Mouse (Mus musculus): ENCODE results near the gene Cend1.
"Not testable (repeated sequence)": the region's sequence is repeated elsewhere in the genome, so short reads cannot be mapped to it uniquely, and the experiment has no call there.

Cend1 gene

DNA sequence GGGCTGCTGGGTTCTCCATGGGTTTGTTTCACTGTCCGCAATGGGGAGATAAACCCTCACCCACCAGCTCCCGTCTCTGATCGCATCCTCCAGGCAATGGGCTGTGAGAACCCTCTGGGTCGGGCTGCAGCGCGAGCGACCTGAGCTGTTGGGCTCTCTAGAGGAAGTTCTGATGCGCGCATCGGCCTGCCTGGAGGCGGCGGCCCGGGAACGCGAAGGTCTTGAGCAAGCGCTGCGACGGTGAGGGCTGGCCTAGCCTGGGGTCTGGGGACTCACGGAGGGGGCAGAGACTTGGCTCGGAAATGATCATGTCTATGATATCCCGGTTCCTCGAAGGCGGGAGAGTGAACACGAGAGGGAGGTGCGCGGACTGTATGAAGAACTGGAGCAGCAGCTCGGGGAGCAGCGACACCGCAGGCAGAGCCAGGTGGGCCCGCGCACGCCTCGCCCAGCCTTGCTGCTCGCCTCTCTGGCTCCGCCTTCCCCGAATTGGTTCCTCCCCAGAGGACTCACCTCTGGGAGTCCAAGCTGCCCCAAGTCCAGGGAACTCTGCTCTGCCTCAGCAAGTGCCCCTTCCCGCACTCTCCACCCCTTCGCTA lies 35.4 kb upstream of the Cend1 start:
- DNase-seq (ENCODE audit: low spot score in 2 of 2), result no peak

DNA sequence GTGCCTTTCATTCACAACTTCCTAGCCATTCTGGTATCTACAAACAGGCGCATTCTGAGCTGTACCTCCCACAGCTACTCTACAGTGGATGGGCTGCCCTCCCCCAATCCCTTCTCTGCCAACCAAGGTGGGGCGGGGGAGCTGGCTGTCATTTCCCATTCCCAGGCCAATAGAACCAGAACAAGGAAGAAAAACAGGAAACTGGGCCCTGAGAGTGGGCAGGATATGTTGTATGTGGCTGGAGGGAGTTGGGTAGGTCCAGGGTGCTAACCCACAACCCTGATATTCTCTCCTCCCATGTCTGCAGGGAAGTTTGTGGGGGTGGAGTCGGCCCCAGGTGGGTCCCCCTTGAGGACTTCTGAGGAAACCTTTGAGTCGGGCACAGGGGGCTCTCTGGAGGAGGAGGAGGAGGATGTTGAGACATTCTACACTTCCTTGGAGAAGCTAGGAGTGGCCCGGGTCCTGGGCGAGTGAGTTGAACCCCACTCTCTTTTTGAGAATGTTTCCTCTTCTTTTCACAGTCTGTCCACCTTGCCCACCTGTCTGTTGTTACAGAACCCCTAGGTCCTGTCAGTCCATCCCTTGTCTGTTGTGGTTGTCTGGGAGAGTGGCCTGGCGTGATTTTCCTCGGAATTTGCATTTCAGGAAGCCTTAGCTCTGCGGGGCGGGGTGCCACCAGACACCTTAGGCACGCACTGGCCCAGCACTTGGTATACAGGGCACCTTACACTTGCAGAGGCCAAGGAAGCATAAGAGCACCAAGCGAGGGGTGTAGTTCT lies 34.7 kb upstream of the Cend1 start:
- DNase-seq (ENCODE audit: low spot score in 2 of 2), result no peak

DNA sequence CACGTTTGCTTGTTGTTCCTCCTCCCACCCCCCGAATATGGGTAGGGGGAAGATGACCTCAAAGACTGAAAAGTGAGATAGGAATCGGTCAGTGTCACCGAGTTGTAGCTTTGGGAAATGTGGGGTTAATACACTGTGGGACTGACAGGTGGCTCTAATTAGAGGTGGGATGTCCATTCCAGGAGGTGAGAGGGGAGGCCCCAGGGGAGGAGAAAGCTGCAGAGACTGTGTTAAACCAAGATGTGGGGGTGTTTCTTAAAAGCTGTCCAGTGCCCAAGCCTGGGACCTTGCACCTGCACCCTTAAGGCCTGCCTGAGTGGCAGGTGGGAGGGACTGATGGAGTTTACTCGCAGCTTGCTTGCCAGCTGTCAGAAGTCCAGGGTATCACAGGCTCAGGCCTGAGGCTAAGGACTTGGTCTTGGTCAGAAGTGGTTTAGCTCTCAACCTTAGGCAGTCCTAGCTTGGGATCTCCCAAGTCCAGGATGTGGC lies 33.1 kb upstream of the Cend1 start:
- DNase-seq (ENCODE audit: low spot score in 2 of 2), result no peak

DNA sequence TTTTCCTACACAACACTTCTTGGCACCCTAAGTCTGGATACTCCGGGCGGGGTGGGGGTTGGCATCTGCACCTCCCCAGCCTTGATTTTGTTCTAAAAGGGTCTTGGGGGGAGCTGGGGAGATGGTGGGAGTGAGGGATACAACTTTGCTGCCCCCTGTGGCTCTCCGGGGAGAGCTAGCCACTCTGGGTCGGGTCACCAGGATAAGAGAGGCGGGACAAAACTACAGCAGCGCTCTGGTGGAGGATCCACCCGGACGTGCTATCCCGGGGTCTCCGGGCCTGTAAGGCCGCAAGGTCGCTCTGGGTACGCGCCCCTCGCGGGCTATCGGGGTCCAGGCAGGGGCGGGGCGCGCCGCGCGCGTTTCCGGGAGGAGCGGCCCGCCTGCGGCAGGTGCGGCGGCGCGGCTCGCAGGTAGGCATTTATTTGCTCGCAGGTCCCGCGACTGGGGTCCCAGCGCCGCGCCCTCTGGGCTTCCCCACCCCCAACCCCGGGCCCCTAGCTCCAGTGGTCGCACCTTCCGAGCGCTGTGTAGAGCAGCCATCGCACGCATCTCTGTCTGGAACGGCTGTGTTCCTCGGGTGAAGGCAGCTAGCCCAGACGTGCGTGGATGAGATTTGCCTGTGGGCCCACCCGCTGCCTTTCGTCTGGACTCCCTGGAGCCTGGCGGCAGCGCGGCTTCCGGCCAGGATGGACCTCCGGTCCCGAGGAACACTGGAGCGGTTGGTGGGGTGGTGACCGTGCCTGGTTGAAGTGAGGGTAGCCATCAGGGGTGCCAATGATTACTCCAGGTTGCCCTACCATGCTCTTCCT lies 32.4 kb upstream of the Cend1 start:
- no peak for DNase-seq (ENCODE audit: low spot score in 2 of 2)

DNA sequence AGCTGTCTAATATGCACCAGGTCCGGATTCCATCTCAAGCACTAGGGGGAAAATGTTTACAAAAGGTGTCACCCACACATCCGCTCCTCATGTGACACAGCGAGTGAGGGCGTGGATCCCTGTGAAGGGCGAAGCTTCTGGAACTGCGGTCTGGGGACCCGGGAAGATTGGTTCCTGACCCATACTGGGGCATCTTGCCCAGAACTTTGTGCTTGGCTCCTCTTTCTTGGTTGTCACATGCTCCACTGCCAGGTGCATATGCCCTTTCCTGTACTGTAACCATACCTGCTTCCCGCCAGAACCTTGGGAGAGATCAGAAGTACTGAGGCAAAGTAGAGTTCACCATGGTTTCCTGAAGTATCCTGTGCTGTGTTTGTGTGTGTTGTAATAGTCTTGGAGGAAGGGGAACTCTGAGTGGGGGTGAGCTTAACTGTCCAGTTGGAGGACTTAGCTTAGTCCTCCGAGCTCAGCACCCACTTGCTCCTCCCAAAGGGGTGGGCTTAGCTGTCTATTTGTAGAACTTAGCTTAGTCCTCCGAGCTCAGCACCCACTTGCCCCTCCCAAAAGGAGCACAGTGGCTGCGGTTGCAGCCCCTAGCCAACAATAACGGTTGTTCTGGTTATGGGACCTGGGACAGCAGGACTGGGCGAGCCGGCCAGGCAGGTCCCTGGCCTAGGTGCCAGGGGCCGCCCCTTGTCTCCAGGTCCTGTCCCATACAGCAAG lies 31.3 kb upstream of the Cend1 start, which contains the start of gene Cracr2b:
Cracr2b (plus strand) TSS at position 704 of the 723 bp plus-strand sequence.
- no peak for DNase-seq (ENCODE audit: low spot score in 2 of 2)

DNA sequence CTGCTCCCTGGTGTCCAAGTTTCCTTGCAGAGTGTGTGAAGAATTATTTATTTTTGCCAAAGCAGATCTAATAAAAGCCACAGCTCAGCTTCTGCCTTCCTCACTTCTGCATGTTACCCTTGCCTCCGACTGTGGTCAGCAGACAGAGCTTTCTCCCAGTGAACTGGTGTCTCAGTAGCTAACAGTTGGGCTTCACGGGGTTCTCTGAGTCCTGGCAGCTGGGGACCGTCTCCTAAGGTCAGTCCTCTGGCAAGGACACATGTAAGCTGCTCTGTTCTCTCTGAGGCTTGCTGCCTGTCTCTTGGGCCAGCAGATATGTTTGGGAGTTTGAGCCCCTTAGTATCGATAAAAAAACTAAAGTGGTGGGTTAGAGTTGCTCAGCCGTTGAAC lies 30.7 kb upstream of the Cend1 start:
- DNase-seq (ENCODE audit: low spot score in 2 of 2), result no peak

DNA sequence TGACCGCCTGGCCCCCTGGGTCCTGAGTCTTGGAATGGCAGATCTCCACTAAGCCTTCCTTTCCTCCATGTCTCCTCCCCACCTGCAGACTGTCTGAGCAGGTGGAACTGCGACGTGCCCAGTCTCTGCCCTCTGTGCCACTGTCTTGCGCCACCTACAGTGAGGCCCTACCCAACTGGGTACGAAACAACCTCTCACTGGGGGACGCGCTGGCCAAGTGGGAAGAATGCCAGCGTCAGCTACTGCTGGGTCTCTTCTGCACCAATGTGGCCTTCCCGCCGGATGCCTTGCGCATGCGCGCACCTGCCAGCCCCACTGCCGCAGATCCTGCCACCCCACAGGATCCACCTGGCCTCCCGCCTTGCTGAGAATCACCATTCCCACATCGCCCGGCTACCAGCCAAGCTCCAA lies 30.0 kb upstream of the Cend1 start:
- no peak for DNase-seq (ENCODE audit: low spot score in 2 of 2)

DNA sequence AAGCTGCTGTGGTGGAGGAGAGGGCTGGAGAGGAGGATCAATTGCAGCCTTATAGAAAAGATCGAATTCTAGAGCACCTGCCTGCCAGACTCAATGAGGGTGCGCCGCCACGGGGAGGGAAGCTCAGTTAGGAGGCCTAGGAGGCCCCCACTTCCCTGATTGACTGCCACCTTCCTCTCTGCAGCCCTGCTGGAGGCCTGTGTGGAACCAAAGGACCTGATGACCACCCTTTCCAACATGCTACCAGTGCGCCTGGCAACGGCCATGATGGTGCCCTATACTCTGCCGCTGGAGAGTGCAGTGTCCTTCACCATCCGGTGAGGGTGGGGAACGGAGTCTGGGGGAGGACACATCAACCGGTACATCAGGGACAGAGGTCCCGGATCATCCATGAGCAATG lies 29.4 kb upstream of the Cend1 start:
- no peak for DNase-seq (ENCODE audit: low spot score in 2 of 2)

DNA sequence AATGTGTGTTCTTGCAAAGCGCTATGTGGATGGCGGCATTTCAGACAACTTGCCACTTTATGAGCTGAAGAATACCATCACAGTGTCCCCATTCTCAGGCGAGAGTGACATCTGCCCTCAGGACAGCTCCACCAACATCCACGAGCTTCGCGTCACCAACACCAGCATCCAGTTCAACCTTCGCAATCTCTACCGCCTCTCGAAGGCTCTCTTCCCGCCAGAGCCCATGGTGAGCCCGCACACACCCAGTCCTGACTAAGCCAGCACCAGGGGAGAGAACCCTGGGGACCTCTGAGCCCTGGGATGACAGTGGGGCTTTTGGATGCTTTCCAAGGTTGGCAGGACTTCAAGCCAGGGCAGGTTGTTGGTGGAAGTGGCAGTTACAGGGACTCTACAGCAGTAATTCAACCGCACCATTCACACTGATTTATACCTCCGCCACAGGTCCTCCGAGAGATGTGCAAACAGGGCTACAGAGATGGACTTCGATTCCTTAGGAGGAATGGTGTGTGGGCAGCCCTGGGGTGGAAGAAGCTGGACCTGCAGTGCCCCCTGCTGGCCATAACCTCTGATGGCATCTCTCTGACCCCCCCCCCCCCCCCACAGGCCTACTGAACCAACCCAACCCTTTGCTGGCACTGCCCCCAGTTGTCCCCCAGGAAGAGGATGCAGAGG lies 28.8 kb upstream of the Cend1 start:
- DNase-seq (ENCODE audit: low spot score in 2 of 2), result no peak

DNA sequence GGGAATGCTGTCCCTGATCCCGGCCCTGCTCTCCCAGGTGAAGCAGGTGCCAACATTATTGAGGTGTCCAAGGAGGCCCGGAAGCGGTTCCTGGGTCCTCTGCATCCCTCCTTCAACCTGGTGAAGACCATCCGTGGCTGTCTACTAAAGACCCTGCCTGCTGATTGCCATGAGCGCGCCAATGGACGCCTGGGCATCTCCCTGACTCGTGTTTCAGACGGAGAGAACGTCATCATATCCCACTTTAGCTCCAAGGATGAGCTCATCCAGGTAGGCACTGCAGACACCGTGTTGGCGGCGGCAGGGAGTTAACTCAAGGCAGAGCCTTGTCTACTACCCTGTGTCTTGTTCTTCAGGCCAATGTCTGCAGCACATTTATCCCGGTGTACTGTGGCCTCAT lies 27.9 kb upstream of the Cend1 start:
- DNase-seq (ENCODE audit: low spot score in 2 of 2), result no peak

DNA sequence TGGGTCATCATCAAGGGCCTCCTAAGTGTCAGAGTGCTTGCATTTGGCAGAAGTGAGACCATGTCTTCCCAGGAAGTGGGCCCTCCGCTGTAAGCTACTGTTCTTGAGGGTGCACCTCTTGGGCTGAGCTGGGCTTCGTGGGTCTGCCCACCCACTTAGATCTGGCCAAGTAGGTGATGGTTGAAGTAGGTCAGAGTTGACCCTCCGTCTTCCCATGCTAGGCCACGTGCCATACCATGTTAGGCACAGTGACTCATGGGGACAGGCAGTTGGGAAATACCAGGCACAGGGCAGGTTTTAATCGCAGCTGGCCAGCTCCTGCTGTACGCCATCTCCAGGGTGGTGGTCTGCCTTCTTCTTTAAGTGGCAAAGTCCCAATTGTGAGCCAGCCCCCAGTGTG lies 27.4 kb upstream of the Cend1 start:
- no peak for DNase-seq (ENCODE audit: low spot score in 2 of 2)

DNA sequence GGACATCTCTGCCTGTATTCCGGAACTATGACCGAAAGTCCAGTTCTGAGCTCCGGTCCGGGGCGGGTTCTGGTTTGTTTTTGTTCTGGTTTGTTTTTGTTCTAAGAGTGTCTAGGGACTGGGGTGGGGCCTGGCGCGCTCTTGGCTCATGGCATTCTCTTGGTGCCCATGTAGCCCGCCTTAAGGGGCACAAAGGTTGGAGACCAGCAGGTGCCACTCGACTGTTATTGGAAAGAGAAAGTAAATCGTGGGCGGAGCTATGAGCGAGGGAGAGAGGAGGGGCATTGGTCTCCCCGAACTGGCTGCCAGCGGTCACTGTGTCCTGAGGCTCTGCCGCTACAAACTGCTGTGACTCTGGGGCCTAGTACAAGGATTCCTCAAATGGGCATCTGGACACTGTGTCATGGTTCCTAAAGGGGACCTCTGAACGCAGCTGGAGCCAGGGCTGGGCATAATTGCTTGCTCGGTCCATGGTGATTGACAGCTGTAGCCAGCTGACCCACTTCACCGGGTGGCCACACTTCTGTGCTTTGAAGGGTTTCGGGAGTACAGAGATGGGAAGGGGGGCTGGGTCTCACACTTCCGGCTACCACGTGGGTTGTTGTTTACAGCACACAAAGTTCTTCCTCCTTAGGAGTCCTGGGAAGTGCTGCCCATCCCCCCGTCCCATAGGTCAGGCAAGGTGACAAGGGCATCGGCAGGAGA lies 26.5 kb upstream of the Cend1 start:
- no peak for DNase-seq (ENCODE audit: low spot score in 2 of 2)

DNA sequence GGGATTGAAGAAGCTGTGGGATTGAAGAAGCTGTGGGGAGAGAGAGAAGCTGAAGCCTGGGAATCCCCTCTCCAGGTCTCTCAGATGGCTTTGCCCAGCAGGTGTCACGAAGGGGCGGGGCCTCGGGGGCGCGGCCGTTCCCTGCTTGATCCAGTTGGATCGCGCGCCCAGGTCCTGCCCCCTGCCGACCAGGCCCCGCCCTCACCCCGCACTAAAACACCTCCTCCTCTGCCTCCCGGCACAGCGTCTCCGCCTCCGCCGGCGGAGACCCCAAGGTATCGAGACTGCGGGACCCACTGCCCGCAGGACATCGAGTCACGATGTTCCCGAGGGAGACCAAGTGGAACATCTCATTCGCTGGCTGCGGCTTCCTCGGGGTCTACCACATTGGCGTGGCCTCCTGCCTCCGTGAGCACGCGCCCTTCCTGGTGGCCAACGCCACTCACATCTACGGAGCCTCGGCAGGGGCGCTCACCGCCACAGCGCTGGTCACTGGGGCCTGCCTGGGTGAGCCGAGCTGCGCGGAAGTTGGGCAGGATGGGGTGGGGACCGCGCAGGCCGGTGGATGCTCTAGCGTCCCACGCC lies 25.8 kb upstream of the Cend1 start, which contains the start of gene Pnpla2:
Pnpla2 (plus strand) TSS at position 232 of the 585 bp plus-strand sequence.
- DNase-seq (ENCODE audit: low spot score in 2 of 2), result peak; percentile 84 to 88

DNA sequence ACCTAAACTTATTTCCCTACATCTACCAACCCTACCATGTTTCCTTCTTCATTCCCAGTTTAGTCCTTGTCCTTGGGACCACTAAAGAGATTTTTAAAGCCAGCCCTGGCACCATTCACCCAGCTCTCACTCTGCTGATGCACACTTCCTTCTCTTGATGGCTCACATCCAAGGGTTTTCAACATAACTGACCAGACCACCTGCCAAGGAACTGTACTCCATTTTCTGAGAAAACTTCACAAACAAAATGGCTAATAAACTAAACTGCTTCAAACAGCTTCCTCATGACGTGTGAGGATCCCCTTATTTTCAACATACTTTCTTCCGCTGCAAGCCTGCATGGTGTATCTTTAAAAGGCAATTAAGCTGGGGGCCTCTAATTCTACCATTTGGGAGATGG lies 24.3 kb upstream of the Cend1 start:
- DNase-seq (ENCODE audit: low spot score in 2 of 2), result no peak

DNA sequence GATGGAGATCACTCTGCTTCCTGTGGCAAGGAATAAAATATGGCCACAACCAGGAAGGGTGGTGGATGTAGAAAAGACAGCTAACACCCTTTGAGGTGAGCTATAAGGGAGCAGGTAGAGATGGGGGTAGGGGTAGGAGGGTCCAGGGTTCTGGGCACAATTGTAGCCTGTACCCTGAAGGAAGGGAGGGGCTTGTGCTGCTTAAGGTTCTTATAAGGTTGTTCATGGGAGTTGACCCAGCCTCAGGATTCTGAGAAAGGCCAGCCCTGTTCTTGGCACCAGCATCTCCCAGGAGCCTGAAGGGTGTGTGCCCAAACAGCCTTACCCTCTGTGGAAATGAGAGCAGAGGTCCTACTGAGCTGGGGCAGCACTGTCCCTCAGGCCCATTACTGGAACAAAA lies 22.6 kb upstream of the Cend1 start:
- DNase-seq (ENCODE audit: low spot score in 2 of 2), result no peak

DNA sequence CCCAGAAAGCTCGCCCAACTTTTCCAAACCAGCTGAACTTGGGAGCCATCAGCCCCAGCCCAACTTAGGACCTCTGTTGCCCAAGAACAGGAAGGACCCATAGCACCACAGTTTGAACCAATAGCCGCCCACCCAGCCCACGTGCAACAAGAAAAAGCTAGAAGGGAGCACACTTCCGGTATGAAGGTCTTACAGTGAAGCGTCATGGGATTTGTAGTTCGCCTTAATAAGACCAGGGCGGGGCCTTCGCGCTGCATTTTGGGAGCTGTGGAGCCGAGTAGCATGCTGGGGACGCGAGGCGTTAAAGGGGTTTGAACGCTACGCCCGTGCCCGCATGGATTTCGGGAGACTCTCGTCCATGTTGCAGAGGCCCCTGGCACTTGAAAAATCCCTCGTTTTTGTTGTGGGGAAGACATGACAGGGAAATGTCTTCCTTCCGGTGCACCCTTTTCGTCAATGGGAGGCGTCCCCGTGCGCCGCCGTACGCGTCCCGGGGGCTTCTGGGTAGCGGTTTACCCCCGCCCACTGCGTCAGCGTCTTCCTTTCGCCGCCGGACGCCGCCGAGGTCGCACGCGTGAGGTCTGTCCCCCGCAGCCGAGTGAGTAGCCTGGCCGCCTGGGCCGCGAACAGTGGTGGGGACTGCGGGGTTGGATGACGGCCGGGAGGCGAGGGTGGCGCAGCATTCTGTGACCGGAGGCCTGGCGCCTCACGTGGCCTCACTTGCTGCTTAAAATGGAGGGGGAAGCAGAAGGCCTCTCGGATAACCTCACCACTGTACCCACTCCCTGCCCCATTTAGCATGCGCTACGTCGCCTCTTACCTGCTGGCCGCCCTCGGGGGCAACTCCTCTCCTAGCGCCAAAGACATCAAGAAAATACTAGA lies 18.1 kb upstream of the Cend1 start, which contains the start of gene Rplp2:
Rplp2 (plus strand) TSS at position 261 of the 882 bp plus-strand sequence.
- DNase-seq (ENCODE audit: low spot score in 2 of 2), result peak; percentile 92 to 95

DNA sequence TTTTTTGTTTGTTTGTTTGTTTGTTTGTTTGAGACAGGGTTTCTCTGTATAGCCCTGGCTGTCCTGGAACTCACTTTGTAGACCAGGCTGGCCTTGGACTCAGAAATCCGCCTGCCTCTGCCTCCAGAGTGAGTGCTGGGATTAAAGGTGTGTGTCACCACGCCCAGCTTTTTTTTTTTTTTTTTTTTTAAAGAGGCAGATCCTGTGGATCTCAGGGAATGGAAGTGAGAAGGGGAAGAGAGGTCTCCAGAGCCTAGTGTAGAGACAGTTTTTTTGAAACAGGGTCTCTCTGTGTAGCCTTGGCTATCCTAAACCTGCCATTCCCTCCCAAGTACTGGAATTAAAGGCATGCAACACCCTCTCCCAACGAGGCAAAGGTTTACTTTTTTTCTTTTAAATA lies 17.1 kb upstream of the Cend1 start:
- not testable (repeated sequence) for DNase-seq (ENCODE audit: low spot score in 2 of 2)

DNA sequence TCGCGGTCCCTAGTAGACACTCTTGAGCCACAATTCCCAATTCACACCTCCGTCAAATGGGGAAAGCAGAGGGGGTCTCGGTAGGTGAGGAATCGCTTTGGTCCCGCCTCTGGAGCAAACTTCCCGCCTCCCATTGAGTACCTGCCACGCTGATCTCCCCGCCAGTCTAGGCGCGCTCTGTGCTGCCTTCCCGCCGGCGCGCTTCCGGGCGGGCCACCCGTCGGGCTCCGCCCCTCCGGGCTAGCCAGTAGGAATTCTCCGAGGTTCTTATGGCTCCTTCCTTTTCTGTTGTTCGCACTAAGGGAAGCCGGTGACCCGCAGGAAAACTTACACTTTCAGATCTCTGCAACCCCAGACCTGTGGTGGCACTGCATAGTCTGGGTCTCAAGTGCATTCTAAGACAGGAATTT lies 14.5 kb upstream of the Cend1 start, which contains the start of gene Pidd1:
Pidd1 (minus strand) TSS at position 198 of the 410 bp plus-strand sequence.
- no peak for DNase-seq (ENCODE audit: low spot score in 2 of 2)

Measured in frontal cortex, postnatal 14 days (tissue).